In the genomic region with DNA sequence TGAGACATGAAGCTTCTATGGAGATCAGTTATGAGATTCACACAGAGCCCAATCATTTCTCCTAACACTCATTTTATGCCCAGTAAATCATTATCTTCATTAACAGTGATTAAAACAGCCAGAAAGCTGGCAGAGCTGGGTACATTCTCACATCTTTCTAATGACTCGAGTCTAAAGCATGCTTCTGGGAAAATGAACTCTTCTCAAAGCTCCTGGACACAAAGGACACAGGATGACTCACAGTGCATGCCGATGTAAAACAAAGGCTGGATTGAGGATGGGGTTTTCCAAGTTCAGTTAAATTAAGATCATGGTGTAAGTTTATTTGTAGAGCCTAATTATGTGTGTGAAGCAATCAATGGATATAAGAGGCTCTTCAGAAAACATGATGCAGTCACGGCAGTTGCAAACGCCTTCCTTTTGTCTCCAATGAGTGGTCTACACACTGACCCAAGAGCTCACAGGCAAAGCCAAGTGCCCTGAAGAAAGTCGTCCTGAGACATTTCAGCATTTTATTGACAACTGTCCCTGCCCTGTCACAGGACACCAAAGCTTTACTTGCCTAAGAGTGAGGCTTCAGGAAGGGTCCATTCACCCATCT, we compare ENCODE assay signal across 28 mouse cellular contexts.
A peak's percentile ranks its signal among the peaks of the same experiment; 100 is the strongest.
DNase-seq lines count a peak whose midpoint lies in the region; ATAC-seq and TF ChIP-seq lines count a peak whose summit lies in the region.
"Had no signal": no experiment of that assay in that cellular context is flagged by ENCODE, and none has a peak within 500 bp of the region (broad histone marks: within the 10 kb centered on the region; RNA-seq: fewer than 3 reads in every experiment).

No protein-coding gene starts in this region.

- no peaks in the 10 kb centered on the region for H3K9me3 ChIP-seq in forebrain, embryonic 15.5 days
- H3K9me3 ChIP-seq: embryonic facial prominence, embryonic 13.5 days; heart, embryonic 15.5 days; intestine, embryonic 15.5 days; megakaryocyte, embryonic 14.5 days; neural tube, embryonic 13.5 days; stomach, embryonic 15.5 days had no signal

- intact Hi-C loops in heart, adult 2 months (cut with DNase I) = no loop called here

- H3K79me2 ChIP-seq in heart, adult 2 months (replicated peaks; ENCODE audit: control insufficient read depth, insufficient read depth, low read length) = no peaks in the 10 kb centered on the region

- no peak overlapping the region for H3K4me2 ChIP-seq in forebrain, embryonic 15.5 days (replicated peaks)
- H3K4me2 ChIP-seq: embryonic facial prominence, embryonic 13.5 days; heart, embryonic 15.5 days; hindbrain, embryonic 14.5 days; intestine, embryonic 15.5 days; lung, embryonic 14.5 days; neural tube, embryonic 13.5 days; stomach, embryonic 15.5 days had no signal

- no peaks in the 10 kb centered on the region for H3K27me3 ChIP-seq in heart, adult 2 months (ENCODE audit: control insufficient read depth, insufficient read depth, low read length)
- no peaks in the 10 kb centered on the region for H3K27me3 ChIP-seq in forebrain, embryonic 15.5 days
- H3K27me3 ChIP-seq: embryonic facial prominence, embryonic 13.5 days; heart, embryonic 15.5 days; intestine, embryonic 15.5 days; megakaryocyte, embryonic 14.5 days; neural tube, embryonic 13.5 days; stomach, embryonic 15.5 days had no signal

- no peak for TF ChIP-seq POLR2A in heart, adult 2 months (IDR thresholded peaks at IDR 0.05; ENCODE audit: insufficient read depth, low read depth, low read length)

- WGBS in heart, adult 2 months = 40% methylated on average over 5 of the region's 5 CpGs
- WGBS in forebrain, embryonic 15.5 days = 12% methylated on average over 5 of the region's 5 CpGs

- H3K9ac ChIP-seq in heart, adult 2 months (ENCODE audit: low read depth, low read length) = no peak overlapping the region
- H3K9ac ChIP-seq in forebrain, embryonic 15.5 days (replicated peaks) = no peak overlapping the region
- H3K9ac ChIP-seq: embryonic facial prominence, embryonic 13.5 days; heart, embryonic 15.5 days; hindbrain, embryonic 14.5 days; intestine, embryonic 15.5 days; liver, embryonic 14.5 days; lung, embryonic 14.5 days; neural tube, embryonic 13.5 days; stomach, embryonic 15.5 days had no signal

- peak; percentile 78 for ATAC-seq in forebrain, embryonic 15.5 days (replicated peaks)
- no peak for ATAC-seq in inflammation-experienced regulatory T-cells, adult 6 months
- no peak for ATAC-seq in frontal cortex, adult (ENCODE audit: low TSS enrichment)
- ATAC-seq: CD4-positive, CD25-positive, alpha-beta regulatory T cell, adult 4 months; intestine, embryonic 15.5 days had no signal

- no peak for TF ChIP-seq CTCF in heart, adult 2 months (IDR thresholded peaks at IDR 0.05)

- no peak for DNase-seq in heart, adult 2 months
- no peak for DNase-seq in heart, adult 11 months
- DNase-seq in 3T3-L1 (ENCODE audit: low read depth, low spot score) = peak; percentile 6
- DNase-seq in fibroblast of lung, adult 2 months (ENCODE audit: low read depth) = peak; percentile 31
- DNase-seq: adrenal gland, adult 2 months; cerebellum, adult 18-20 months; cerebellum, postnatal 25 days; embryo, embryonic 11 days; gastrocnemius, postnatal 25 days; heart, postnatal 36 days; kidney, adult 8-10 months; kidney, postnatal 10 days; lung, embryonic 14.5 days; midbrain, embryonic 14.5 days; thymus, postnatal 25 days had no signal

- peak overlapping the region; percentile 15; the same call in 1 of the 2 replicates for H3K27ac ChIP-seq in heart, adult 2 months
- H3K27ac ChIP-seq in forebrain, embryonic 15.5 days (replicated peaks) = no peak overlapping the region; the same call in 1 of the 2 replicates
- H3K27ac ChIP-seq: embryonic facial prominence, embryonic 13.5 days; heart, embryonic 15.5 days; hindbrain, embryonic 14.5 days; intestine, embryonic 15.5 days; liver, embryonic 14.5 days; neural tube, embryonic 13.5 days; stomach, embryonic 15.5 days had no signal

- no peaks in the 10 kb centered on the region for H3K4me1 ChIP-seq in heart, adult 2 months (ENCODE audit: control insufficient read depth, insufficient read depth, low read length)
- H3K4me1 ChIP-seq in forebrain, embryonic 15.5 days = peaks cover 8% of the 10 kb centered on the region
- H3K4me1 ChIP-seq: embryonic facial prominence, embryonic 13.5 days; heart, embryonic 15.5 days; intestine, embryonic 15.5 days; megakaryocyte, embryonic 14.5 days; stomach, embryonic 15.5 days had no signal

- H3K4me3 ChIP-seq in heart, adult 2 months = no peak overlapping the region
- no peak overlapping the region for H3K4me3 ChIP-seq in forebrain, embryonic 15.5 days
- H3K4me3 ChIP-seq: embryonic facial prominence, embryonic 13.5 days; erythroblast, embryonic 14.5 days; heart, embryonic 15.5 days; intestine, embryonic 15.5 days; megakaryocyte, embryonic 14.5 days; neural tube, embryonic 13.5 days; stomach, embryonic 15.5 days had no signal

- TF ChIP-seq EP300 in heart, adult 2 months (IDR thresholded peaks at IDR 0.05; ENCODE audit: insufficient read depth, low read depth, low read length) = no peak

- H3K36me3 ChIP-seq in heart, adult 2 months (ENCODE audit: control insufficient read depth, insufficient read depth, low read length) = no peaks in the 10 kb centered on the region
- no peaks in the 10 kb centered on the region for H3K36me3 ChIP-seq in forebrain, embryonic 15.5 days
- H3K36me3 ChIP-seq: embryonic facial prominence, embryonic 13.5 days; heart, embryonic 15.5 days; intestine, embryonic 15.5 days; neural tube, embryonic 13.5 days; stomach, embryonic 15.5 days had no signal

Comparison
In these comparisons a context has a peak if more than half of its experiments do, and no peak if none do; other contexts are left out.
1. DNase-seq: peak in 3T3-L1 (single experiment) and fibroblast of lung, adult 2 months (single experiment); none in heart, adult 2 months (0 of 2) and heart, adult 11 months (single experiment).